Mouse (Mus musculus) forebrain, embryonic 11.5 days (tissue): ENCODE measurements at regions not wholly inside any gene's neighbourhood (a gene's known extent, or its start where the extent isn't known, plus 50 kb on each side); places are given as distances from the start of the nearest gene placed in this dataset.
"Not testable (repeated sequence)": the region's sequence is repeated elsewhere in the genome, so short reads cannot be mapped to it uniquely, and the experiment has no call there.

Experiments used
- ATAC-seq: fragments of 200-750 bp; cut with Nextera tagmentation; replicated peaks from 2 replicates; pipeline ENCODE4 v1.8.0; 2017; ENCODE audit warnings: moderate TSS enrichment; ENCODE audit not compliant: low FRiP score
- DNase-seq: peaks from one replicate; pipeline ENCODE4 v3.0.0-alpha.2; 2017; ENCODE audit warnings: low spot score
- H3K27ac ChIP-seq: fragments of 300-500 bp; sonication (generic); 2 replicates; pipeline ENCODE4 v1.5.1; 2014; ENCODE audit warnings: low read depth, low read length
- H3K27me3 ChIP-seq: fragments of 300-500 bp; sonication (generic); 2 replicates; pipeline ENCODE4 v1.6.1; 2014; ENCODE audit warnings: mild to moderate bottlenecking, low read length, mixed read lengths; ENCODE audit not compliant: control insufficient read depth, insufficient read depth
- H3K36me3 ChIP-seq: fragments of 300-500 bp; sonication (generic); 2 replicates; pipeline ENCODE4 v1.6.1; 2014; ENCODE audit warnings: mild to moderate bottlenecking, low read length, moderate library complexity, mixed read lengths; ENCODE audit not compliant: control insufficient read depth, insufficient read depth
- H3K4me1 ChIP-seq: fragments of 300-500 bp; sonication (generic); replicated peaks from 2 replicates; pipeline ENCODE4 v1.6.1; 2014; ENCODE audit warnings: low read length, mixed read lengths; ENCODE audit not compliant: control insufficient read depth, insufficient read depth
- H3K4me2 ChIP-seq: fragments of 300-500 bp; sonication (generic); 2 replicates; pipeline ENCODE4 v1.6.1; 2014; ENCODE audit warnings: low read depth, mild to moderate bottlenecking, low read length, moderate library complexity, mixed read lengths; ENCODE audit not compliant: severe bottlenecking
- H3K4me3 ChIP-seq: fragments of 300-500 bp; sonication (generic); 2 replicates; pipeline ENCODE4 v1.5.1; 2014; ENCODE audit warnings: low read depth, low read length
- H3K9ac ChIP-seq: fragments of 300-500 bp; sonication (generic); 2 replicates; pipeline ENCODE4 v1.6.1; 2014; ENCODE audit warnings: low read length
- H3K9me3 ChIP-seq: fragments of 300-500 bp; sonication (generic); 2 replicates; pipeline ENCODE4 v1.6.1; 2016; ENCODE audit warnings: low read length, mixed read lengths; ENCODE audit not compliant: control insufficient read depth
- WGBS: fragments of 180-500 bp; shearing (Covaris S2); extraction: QIAGEN DNeasy Blood & Tissue Kit; methylation state at CpG from one replicate; pipeline ENCODE4 v1.1.7; 2014; 5-methylcytosine and 5-hydroxymethylcytosine counted together

- Histone ChIP-seq H3K9me3 (no peaks in the 10 kb centered on the region), H3K27ac (no peak overlapping the region), H3K36me3 (no peaks in the 10 kb centered on the region), H3K4me1 (no peaks in the 10 kb centered on the region), H3K4me3 (no peak overlapping the region), H3K27me3 (no peaks in the 10 kb centered on the region), H3K4me2 (no peak overlapping the region), H3K9ac (no peak overlapping the region)
- DNase-seq (no peak), ATAC-seq (peak; percentile 81)
- WGBS = 30% methylated on average over 2 of the region's 2 CpGs
Observed at GRCm38 (mm10) chr14:90488301-90488700, 2017.1 kb upstream of the Pcdh20 start.

- WGBS = 83% methylated on average over 2 of the region's 2 CpGs
- H3K27ac ChIP-seq = no peak overlapping the region
- DNase-seq = no peak
Observed at GRCm38 (mm10) chr14:90447971-90448370, 1976.8 kb upstream of the Pcdh20 start.

GRCm38 (mm10) chr14:90432874-90433543, 1961.8 kb upstream of the Pcdh20 start:
- no peaks in the 10 kb centered on the region for H3K27me3 ChIP-seq
- no peaks in the 10 kb centered on the region for H3K9me3 ChIP-seq
- no peaks in the 10 kb centered on the region for H3K36me3 ChIP-seq
- no peaks in the 10 kb centered on the region for H3K4me1 ChIP-seq
- peak; percentile 72 for DNase-seq
- H3K27ac ChIP-seq = no peak overlapping the region
- peak; percentile 86; the same call in 1 of the 2 replicates for ATAC-seq
- no peak overlapping the region for H3K4me3 ChIP-seq
- no peak overlapping the region for H3K4me2 ChIP-seq
- WGBS = 46% methylated on average over 7 of the region's 7 CpGs
- no peak overlapping the region for H3K9ac ChIP-seq

More at GRCm38 (mm10) chr14:90447971-90448370, 1976.8 kb upstream of the Pcdh20 start:
- Histone ChIP-seq H3K4me2 (no peak overlapping the region), H3K4me1 (no peaks in the 10 kb centered on the region), H3K27me3 (no peaks in the 10 kb centered on the region), H3K9me3 (no peaks in the 10 kb centered on the region), H3K4me3 (no peak overlapping the region), H3K36me3 (no peaks in the 10 kb centered on the region), H3K9ac (no peak overlapping the region)
- ATAC-seq = no peak

- H3K27me3 ChIP-seq = no peaks in the 10 kb centered on the region
- DNase-seq = no peak
- no peaks in the 10 kb centered on the region for H3K36me3 ChIP-seq
- H3K9ac ChIP-seq = no peak overlapping the region
- no peaks in the 10 kb centered on the region for H3K9me3 ChIP-seq
- no peaks in the 10 kb centered on the region for H3K4me1 ChIP-seq
- H3K27ac ChIP-seq = no peak overlapping the region
- WGBS = 74% methylated on average over 3 of the region's 3 CpGs
- H3K4me3 ChIP-seq = no peak overlapping the region
- H3K4me2 ChIP-seq = no peak overlapping the region
- no peak for ATAC-seq
Observed at GRCm38 (mm10) chr14:90412707-90413106, 1941.5 kb upstream of the Pcdh20 start.

- no peak overlapping the region for H3K9ac ChIP-seq
- H3K27ac ChIP-seq = no peak overlapping the region
- no peak overlapping the region for H3K4me2 ChIP-seq
- H3K27me3 ChIP-seq = no peaks in the 10 kb centered on the region
- H3K4me1 ChIP-seq = no peaks in the 10 kb centered on the region
- ATAC-seq = no peak
- WGBS = 85% methylated on average over 2 of the region's 2 CpGs
- H3K9me3 ChIP-seq = no peaks in the 10 kb centered on the region
- H3K4me3 ChIP-seq = no peak overlapping the region
- no peak for DNase-seq
- no peaks in the 10 kb centered on the region for H3K36me3 ChIP-seq
Observed at GRCm38 (mm10) chr14:90406350-90406749, 1935.2 kb upstream of the Pcdh20 start.

GRCm38 (mm10) chr14:90405476-90405875, 1934.3 kb upstream of the Pcdh20 start:
- Histone ChIP-seq H3K9me3 (no peaks in the 10 kb centered on the region), H3K4me1 (no peaks in the 10 kb centered on the region), H3K4me2 (no peak overlapping the region), H3K27me3 (no peaks in the 10 kb centered on the region), H3K4me3 (no peak overlapping the region), H3K9ac (no peak overlapping the region), H3K36me3 (no peaks in the 10 kb centered on the region), H3K27ac (no peak overlapping the region)
- 96% methylated on average over 1 of the region's 1 CpGs for WGBS
- DNase-seq (no peak), ATAC-seq (peak; percentile 69)

GRCm38 (mm10) chr14:90367256-90367936, 1896.2 kb upstream of the Pcdh20 start:
- Histone ChIP-seq H3K9ac (no peak overlapping the region), H3K36me3 (no peaks in the 10 kb centered on the region), H3K4me2 (no peak overlapping the region), H3K4me1 (no peaks in the 10 kb centered on the region), H3K27me3 (no peaks in the 10 kb centered on the region), H3K27ac (no peak overlapping the region), H3K9me3 (no peaks in the 10 kb centered on the region), H3K4me3 (no peak overlapping the region)
- ATAC-seq = no peak
- 63% methylated on average over 3 of the region's 3 CpGs for WGBS
- DNase-seq = no peak

- Histone ChIP-seq H3K4me2 (no peak overlapping the region), H3K27ac (no peak overlapping the region), H3K9ac (no peak overlapping the region), H3K36me3 (no peaks in the 10 kb centered on the region), H3K4me1 (no peaks in the 10 kb centered on the region), H3K9me3 (no peaks in the 10 kb centered on the region), H3K27me3 (no peaks in the 10 kb centered on the region), H3K4me3 (no peak overlapping the region)
- no peak for ATAC-seq
- DNase-seq = no peak
- 62% methylated on average over 3 of the region's 3 CpGs for WGBS
Observed at GRCm38 (mm10) chr14:90334541-90334940, 1863.3 kb upstream of the Pcdh20 start.

- over 99% methylated on average over 10 of the region's 18 CpGs for WGBS
- H3K9ac ChIP-seq, H3K9me3 ChIP-seq, H3K27me3 ChIP-seq, DNase-seq, H3K4me3 ChIP-seq, ATAC-seq, H3K4me2 ChIP-seq, H3K36me3 ChIP-seq, H3K27ac ChIP-seq, H3K4me1 ChIP-seq: not testable (repeated sequence)
Observed at GRCm38 (mm10) chr14:90295456-90295855, 1824.3 kb upstream of the Pcdh20 start.
